Mouse (Mus musculus): ENCODE data around the gene Il12rb2.

Gene Il12rb2

DNA sequence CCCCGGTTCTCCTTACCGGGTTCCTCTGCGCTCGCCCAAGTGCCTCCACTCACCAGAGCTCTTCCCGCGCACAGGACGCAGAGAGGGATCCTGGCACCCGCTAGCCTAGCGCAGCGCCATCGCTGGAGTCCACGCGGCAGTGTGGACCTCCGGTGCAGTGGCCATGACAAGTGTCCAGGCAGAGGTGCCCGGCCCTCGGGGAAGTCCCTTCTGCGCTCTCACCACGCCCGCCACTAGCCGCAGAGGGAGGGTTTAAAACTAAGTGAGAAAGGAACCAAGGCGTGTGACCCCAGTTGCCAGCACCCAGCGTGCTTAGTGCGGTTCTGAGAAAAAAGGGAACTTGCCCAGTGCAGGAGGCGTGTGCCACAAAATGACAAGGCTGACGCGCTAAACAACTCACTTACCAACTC lies at the start of gene Il12rb2:
TSS of gene Il12rb2 (minus strand) at position 207 of the 410 bp plus-strand sequence.
- no peak for DNase-seq (ENCODE audit: low read depth, low spot score)

DNA sequence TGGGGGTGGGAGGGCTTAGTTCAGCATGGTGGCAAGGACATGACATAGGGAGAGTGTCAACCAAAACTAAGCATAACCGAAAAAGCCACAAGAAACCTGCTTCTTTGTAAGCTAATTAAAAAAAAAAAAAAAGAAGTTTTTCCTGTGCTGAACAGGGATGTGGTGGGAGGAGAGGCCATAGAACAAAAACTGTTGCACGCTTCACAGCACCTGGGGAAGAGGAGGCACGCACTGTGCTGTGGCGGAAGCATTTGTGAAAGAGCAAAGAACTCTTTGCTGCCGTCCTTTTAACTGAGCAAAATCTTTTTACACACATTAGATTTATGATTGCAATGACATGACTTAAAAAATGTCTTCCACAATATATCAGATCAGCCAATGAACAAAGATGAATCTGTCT lies 45.8 kb upstream of the Il12rb2 start:
- DNase-seq (ENCODE audit: low read depth, low spot score), result no peak

DNA sequence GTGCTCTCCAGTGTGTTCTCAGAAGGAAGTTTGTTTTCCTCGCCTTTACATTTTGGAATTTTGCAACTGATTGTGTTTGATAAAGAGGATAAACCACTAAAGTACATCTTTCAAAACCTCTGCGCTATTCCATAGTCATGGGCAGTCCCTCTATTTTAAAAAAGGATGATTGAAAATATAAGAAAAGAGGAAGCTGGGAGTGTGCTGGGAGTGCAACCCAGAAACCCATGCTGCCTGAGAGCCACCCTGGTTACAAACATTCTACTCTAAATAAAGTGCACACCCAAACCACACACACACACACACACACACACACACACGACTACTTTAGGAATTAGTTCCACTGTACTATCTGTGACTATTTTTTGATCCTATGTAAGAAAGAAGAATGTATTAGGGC lies 40.6 kb upstream of the Il12rb2 start:
- no peak for DNase-seq (ENCODE audit: low read depth, low spot score)

DNA sequence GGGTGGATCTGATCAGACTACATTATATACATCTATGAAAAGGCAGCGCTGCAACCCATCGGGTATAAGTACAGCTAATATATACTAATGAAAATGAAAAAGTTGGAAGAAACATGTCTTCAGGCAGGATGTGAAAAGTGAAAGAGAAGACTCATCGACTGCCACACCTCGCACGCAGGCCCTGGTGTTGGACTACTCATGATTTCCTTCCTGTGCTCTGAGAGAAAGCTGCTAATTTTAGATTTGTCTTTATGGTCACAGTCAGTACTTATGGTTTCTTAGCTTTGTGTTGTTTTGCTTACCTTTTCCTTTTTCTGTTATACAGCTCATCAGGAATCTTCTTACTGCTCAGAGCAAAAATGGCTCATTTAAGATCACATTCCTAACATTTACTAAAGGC lies 39.3 kb upstream of the Il12rb2 start:
- no peak for DNase-seq (ENCODE audit: low read depth, low spot score)

DNA sequence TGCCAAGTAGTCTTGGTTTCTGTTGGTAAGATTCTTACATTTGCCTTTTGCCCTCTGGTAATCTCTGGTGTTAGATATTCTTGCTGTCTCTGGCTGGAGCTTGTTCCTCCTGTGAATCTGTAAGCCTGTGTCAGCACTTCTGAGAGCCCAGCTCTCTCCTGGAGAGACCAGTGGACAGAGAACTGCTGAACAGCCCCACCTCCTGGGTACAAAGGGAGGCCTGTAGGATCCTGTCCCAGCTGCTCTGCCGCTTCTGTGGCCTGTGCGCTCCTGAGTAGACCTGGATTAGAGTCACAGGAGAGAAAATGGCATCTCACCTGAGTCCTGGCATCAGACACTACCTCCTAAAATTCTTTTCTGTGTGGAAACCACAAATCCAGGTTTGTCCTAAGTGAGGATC lies 37.4 kb upstream of the Il12rb2 start:
- no peak for DNase-seq (ENCODE audit: low read depth, low spot score)

DNA sequence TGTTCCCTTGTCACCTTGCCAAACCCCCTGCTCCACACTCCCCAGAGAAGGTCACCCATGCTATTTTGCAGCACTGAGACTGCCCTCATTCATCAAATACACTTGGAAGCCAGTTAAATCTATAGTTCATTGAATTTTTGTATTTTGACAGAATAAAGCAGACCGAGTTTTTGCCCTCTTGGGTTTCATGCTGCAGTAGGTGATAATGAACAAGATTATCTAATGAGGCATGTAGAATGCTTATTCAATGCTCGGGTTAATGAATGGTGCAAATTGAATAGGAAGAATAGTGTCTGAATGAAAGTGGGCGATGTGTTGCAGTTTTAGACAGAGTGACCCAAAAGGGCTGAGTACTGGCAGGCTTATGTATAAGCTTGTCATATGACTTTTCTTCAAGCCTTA lies 29.3 kb upstream of the Il12rb2 start:
- no peak for DNase-seq (ENCODE audit: low read depth, low spot score)

DNA sequence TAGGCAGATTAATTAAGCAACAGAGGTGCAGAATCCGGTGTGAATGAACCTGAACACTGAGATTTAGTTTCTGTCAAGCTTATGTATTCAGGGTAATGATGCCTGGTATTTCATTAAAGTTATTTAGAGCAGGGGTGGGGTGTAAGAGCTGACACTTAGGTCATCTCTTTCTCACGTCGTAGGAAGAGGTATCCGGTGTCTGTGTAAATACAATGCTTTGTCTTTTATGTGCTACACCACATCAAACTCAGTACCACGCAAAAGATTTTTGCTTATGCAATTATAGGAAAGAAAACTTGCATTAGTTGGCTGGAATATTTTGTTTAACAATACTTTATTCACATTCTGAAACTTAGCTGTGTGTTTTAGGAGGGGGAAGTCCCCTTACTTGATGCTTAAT lies 23.6 kb upstream of the Il12rb2 start:
- no peak for DNase-seq (ENCODE audit: low read depth, low spot score)

DNA sequence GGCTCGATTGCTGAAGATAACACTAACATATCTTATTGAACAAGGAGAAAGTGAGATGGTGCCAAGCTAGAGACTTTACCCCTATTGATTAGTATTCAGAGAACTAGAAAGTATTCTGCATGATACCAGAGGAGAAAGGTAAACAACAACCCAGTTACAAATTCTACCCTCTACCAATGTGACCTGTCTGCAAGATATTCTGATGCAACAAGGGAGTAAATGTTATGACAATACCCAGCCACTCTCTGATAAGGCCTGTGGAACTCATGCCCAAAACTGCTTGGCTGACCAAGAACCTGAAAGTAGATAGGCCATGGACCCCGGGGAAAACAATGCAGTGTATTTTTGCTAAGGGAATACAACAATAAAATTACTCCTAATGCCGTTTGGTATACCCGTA lies 10.2 kb downstream of the Il12rb2 start:
- no peak for DNase-seq (ENCODE audit: low read depth, low spot score)

DNA sequence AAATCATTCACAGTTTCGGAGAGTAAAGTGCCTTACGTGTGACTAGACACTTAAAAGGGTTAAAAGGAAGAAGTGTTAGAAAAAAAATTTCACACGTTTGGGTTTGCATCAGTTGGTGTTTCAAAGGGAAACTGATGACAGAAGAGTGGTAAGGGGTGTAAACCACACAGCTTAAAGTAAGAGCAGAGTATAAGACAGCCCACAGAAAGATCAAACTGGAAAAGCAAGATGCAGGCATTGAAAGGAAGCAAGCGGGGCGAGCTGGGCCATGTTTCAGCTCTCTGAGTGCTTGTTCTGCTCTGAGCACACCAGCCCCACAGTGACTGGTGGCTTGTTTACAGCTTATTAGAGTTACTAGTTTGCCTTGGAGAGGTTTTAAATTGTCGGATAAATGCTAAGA lies 27.9 kb downstream of the Il12rb2 start:
- no peak for DNase-seq (ENCODE audit: low read depth, low spot score)

DNA sequence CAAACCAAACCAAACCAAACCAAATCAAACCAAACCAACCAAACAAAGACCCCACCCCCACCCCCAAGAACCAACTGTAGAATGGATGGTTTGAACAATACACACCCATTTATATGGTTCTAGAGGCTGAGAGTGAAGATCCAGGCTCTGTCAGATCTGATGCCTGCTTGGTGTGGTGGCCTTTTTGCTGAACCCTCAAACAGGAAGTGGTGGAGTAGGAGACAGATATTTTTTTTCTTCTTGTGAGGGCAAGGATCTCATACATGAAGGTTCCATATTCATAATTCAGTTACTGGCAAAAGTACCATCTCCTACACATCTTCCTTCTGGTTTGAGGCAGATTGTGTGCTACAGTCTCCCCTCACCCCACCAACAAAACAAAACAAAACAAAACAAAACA lies 36.5 kb downstream of the Il12rb2 start:
- no peak for DNase-seq (ENCODE audit: low read depth, low spot score)

DNA sequence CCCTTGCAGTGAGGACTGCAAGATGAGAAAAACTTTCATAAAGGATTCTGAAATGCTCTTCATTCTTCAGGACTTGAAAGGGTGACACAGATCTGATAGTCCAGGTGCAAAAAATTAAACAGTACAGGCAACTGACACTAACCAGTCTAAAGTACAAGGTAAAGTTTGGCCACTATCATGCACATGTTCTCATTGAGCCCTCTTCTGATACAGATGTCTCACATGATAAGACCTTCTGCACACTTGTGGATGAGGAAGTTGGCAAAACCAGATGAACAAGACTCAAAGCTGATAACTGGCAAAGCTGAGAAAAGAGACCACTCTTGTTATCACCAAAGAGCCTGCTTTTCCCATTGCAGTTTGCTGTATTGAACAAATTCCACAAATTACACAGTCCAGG lies 38.0 kb downstream of the Il12rb2 start:
- no peak for DNase-seq (ENCODE audit: low read depth, low spot score)

DNA sequence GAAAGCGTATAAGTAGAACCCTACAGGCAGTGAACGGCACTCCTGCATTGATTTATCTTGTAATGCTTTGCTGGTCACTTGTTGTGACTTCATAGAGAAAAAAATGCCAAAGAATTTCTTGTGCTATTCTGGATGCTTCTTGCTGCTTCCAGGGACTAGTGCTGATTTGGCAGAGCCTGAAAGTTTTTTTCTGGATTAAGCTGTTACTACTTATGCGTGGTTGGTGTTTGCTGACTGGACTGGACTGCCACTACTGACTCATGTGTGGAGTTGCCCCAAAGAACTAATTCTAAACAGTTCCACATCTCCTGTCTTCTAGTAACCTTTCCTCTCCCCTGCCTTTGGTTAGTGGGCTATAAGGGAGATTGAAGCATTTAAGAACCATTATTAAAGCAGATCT lies 52.2 kb downstream of the Il12rb2 start:
- DNase-seq (ENCODE audit: low read depth, low spot score), result no peak

DNA sequence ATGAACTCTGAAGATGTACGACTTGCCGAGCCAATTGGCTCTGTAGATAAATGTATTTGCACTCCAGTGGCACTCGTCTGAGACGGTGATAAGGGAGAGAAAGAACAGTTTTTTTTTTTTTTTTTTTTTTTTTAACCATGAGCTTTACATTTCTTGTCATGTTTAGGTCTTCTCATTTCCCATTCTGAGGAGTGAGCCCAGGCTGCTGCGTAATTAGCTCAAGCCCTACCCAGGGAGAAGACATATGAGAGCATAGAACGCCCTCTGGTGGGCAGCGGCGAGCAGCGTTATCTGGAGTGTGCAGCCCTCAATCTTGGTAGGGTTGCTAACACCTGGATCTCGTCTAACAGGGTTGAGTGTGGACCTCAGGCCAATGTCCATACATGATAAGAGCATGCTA lies 57.5 kb downstream of the Il12rb2 start:
- peak; percentile 52 for DNase-seq (ENCODE audit: low read depth, low spot score)

DNA sequence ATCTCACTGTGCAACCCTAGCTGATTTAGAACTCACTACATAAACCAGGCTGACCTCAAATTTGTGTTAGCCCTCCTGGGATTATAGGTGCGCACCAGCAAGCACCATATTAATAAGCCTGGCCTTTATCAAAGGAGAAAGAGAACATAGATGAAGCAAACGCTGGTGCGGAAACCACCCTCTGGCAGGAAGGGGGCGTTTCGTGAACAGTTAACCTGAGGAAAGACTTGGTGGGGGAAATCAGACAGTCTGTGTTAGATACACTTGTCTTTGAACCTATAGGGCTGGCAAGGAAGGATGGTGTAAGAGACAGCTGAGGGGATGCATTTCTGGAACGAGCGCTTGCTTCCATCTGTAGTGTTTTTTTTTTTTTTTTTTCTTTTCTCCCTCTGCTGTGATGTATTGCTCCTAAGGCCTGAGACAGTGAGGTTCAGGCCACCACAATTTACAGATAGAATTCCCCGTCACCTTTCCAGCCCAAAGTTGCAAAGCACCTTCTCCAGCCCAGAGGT lies 58.1 kb downstream of the Il12rb2 start:
- DNase-seq (ENCODE audit: low read depth, low spot score), result no peak

DNA sequence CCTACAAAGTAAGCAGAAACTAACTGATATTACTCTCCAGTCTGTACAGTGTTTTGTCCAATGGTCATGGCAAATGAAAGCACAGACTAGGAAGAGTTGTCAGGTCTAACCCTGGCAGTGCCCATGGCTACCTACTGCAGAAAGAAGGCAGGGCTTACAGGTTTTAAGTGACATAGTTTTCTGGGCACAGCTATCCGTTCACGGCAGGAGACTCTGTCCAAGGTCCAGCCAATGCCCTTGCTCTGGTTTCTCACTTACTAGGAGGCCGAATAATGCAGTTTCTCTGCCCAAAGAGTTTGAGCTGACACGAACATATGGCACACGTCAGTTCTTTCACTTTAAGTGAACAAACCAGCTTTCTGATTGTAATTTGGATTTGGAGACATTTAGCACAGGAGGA lies 58.9 kb downstream of the Il12rb2 start:
- DNase-seq (ENCODE audit: low read depth, low spot score), result no peak

DNA sequence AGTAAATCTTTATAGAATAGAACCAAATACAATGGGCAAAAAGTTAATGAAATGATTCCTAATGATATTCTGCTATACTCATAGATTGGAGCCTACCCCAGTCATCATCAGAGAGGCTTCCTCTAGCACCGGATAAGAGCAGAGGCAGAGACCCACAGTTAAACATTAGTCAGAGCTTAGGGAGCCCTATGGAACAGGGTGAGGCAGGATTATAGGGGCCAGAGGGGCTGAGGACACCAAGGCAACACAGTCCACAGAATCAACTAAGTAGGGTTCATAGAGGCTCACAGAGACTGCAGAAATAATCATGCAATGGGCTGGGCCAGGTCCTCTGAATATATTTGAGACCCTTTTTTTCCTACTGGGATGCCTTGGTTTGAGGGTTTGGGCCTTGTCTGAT lies 61.3 kb downstream of the Il12rb2 start:
- no peak for DNase-seq (ENCODE audit: low read depth, low spot score)

DNA sequence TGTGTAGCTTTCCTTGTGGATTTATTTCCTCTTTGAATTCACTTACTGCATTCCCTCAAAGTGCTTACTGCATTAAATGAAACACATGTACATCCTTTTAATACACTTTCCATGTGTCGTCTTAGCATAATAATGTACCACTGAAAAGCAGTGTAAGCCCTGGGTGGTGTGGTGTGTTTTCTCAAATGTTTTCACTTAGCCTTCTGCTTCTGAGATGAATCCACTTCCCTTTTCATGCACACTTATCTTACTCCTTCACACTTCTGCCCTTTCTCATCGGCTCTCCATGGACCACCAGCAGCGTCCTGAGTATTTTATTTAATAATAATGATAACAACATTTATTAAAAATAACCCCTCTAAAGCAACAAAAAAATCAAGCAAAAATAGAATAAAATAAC lies 66.2 kb downstream of the Il12rb2 start:
- DNase-seq (ENCODE audit: low read depth, low spot score), result no peak

DNA sequence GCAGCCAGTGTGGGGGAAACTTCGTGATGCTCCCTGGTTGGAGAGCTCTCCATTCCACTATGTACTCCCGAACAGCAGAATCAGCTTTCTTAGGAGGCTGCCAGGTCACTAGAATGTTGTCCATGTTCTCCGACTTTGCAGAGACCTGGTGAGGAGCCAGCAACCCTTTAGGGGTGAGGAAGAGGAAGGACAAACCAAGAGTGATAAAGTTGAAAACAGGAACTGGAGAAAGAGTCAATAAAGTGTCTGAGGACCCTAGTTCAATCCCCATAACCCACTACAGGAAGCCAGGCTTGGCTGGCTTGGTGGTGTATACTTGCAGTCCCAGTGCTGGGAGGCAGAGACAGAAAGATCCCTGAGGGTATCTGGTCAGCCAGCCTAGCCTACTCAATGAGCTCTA lies 67.0 kb downstream of the Il12rb2 start:
- DNase-seq (ENCODE audit: low read depth, low spot score), result no peak

DNA sequence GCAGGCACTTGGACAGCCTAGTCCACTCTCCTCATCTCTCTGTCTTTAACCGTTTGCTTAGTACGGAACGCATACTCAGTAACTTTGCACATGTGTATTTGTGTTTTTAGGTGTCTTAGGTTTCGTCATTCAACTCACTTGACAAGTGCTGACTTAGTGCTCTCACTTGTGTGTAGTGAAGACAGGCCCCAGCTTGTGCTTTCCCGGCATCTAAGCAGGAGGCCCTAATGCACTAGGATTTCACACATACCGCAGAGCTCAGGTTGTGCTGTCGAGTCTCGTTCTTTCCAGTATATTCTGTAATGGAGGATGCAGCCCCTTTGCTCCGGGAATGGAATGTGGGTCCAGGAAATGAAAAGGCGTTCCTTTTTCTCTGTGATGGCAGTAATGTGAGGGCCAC lies 72.8 kb downstream of the Il12rb2 start:
- DNase-seq (ENCODE audit: low read depth, low spot score), result no peak

DNA sequence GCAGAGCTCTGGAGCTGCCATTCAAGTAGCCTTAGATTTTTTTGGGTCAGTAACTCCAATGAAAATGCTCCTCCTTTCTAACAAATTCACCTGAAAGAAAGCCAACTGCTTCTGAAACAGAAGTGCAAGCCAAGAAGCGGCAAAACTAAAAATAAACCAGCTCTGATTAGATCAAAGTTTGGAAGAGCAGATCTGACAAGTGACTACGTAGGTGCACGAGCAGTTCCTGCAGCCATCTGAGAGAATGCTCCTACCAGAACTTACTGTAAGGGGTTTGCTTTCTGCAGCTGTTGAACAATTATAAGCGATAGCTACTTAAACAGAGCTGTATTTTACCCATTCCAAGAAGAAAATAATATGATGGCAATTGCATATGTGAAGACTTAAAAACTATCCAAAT lies 73.5 kb downstream of the Il12rb2 start:
- peak; percentile 28 for DNase-seq (ENCODE audit: low read depth, low spot score)

DNA sequence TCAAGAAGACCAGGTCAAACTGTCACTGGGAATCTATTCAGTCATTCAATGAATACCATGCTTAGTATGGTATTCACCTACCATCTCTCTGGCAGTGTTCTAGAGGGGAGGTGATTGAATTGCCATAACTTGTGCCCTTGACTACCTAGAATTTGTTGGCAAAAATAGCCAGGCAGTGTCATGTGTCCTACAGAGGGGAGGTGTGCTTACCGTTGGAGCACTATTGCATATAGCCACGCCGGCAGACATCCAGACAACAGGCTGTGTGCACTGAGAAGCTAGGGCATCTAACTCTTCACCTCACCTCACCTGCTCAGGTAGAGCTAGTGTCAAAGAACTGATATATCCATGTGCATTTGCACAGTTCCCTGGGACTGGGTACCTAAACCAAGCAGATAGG lies 74.8 kb downstream of the Il12rb2 start:
- DNase-seq (ENCODE audit: low read depth, low spot score), result no peak

DNA sequence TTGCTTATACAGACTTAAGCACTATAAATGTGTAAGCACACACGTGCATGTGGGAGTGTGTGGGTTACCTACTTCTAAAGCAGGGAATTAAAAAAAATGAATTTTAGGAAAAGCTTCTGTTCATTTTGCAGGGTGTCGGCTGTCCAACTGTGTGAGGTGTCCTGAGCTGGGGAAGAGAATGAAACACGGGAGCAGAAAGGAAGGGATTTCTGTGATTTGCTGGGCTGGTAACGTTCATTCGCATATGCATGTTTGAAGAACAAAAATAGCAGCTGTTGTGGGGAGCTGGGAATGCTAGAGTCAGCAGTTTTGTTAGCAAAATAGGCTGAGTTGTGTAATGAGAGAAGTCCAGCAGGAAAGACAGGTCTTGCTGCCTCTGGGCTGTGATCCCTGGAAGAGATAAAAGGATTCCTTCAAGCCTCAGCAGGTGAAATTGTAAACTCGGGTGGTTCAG lies 75.3 kb downstream of the Il12rb2 start:
- peak; percentile 72 for DNase-seq (ENCODE audit: low read depth, low spot score)

DNA sequence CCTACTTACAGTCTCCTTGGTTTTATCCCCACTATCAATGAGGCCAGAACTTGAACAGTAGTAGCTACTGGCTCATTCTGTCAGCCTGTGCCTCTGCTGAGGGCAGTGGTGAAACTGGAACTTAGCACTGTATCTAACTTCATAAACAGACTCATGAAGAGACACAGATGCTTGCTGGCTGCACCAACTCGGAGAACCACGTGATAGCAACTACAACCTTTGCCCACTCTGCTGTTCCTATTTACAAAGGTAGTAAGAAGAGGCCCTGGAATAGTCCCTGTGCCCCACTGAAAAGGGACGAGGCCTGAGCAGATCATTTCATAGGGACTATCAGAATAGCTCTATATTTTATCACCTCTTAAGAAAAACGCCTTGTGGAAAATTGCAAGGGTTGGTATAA lies 75.7 kb downstream of the Il12rb2 start:
- DNase-seq (ENCODE audit: low read depth, low spot score), result no peak

DNA sequence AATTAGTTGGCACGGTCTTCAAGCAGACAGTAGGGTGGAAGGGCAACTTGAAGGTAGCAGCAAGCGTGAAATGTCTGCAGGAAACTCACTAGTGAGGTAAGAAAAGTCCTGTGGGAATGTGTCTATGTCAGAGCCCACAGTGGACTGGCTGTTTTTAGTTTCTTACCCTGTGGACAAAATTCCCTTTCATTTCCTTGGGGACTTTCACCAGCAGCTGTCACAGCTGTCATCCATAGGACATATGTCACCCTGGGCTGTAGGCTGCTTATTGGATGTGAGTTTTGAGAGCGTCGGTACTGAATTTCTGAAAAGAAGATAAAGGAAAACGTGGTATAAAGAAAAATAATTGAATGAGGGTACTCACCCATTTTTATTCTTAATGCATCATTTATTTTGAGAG lies 77.2 kb downstream of the Il12rb2 start:
- no peak for DNase-seq (ENCODE audit: low read depth, low spot score)

DNA sequence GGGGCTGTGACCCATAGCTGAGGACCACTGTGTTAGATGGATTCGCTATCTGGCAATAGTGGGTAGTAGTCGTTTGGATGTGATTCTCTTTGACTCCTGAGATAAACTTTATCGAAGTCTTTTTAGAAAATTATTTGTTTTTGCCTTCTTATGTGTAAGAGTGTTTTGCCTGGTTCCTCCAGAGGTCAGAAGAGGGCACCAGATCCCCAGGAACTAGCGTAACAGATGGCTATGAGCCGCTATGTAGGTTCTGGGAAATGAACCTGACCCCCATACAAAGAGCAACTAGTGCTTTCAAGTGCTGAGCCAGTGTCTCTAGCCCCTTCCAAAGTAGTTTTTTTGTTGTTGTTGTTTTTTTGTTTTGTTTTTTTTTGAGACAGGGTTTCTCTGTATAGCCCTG lies 79.9 kb downstream of the Il12rb2 start:
- DNase-seq (ENCODE audit: low read depth, low spot score), result no peak
